Mouse (Mus musculus) MEL-GATA-1-ER (cell line): ENCODE results near the gene Fstl4.

Experiments
- DNase-seq: peaks from one replicate; pipeline ENCODE4 v3.0.0-alpha.2; 2012; ENCODE audit warnings: low read depth; ENCODE audit errors: extremely low read depth

The Fstl4 gene

DNA sequence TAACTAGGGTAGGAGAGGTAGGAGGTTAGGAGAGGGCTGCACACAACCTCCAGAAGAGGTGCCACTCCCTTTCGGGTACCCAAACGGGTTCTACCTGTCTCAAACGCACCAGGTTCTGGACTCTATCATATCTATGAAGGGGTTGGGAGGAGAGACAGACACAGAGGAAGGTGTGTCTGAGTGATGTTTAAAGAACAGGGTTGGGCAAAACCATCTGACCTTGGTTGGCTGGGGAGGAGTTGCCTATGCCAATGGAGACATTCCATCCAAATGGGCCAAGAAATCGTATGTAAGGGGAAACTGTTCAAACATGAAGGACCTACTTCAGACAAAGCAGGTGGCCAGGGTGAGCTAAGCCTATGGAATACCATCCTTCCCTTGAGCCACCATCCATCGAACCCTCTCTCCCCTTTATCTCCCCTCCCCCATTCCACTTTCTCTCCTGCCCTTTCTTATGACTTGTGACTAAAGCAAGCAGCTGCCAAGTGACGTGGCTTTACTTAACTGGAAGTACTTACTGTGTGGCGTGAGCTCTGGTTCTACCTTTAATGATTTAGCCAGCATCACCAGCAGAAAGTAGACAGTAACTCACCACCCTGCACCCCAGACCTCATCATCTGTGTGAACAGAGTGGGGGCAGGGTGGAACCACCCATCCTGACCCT, 252.1 kb downstream of the Fstl4 start:
- no peak for DNase-seq

DNA sequence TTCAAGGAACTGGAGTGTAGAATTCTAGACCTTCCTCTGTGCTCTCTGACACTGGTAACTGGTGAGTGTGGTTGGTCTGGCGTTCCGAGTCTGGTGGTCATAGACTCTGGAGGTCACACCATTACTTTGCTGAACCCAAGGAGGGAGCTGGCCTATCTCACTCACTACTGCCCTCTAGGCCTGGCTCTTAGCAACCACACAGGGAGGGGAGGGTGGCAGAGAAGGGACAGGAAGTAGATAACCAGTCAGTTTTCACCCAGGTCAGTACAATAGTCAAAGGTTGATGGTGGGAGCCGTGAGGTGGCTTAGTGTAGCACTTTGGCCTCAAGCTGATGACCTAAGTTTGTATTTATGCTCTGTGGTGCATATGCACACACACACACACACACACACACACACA, 255.1 kb downstream of the Fstl4 start:
- DNase-seq, result no peak

DNA sequence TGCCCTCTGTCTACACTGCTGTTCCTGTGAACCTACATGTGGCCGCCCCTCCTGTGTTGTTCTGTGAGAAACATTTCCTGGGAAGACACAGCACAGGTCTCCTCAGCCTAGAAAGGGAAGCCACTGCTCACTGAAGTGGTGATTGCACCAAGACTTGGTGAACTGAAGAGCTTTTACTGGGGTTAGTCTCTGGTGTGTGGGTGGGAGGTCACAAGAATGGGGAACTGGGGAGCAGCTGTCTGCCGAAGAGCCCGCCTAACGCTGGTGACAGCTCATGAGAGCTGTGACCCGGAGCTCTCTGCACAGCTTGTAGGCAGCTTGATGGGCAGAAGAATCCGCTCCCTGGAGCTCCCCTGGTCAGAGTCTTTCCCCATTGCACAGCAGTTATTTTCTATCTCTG, 260.0 kb downstream of the Fstl4 start:
- DNase-seq, result no peak

DNA sequence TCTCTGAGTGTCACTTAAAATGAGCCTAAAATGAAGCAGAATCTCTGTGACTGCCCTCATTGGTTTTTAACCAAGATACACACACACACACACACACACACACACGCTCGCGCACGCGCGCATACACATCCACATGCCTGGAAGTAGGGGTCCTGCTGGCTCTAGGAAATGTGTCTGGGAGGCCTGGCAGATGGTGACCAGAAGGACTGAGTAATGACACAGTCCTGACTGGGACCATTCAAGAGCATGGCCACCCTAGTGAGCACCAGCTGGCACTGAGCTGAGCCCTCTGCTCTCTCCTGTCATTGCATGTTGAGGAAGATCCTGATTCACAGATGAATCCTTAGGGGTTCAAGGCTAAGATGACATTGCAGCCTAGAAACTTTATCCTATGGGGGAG, 261.3 kb downstream of the Fstl4 start:
- no peak for DNase-seq

DNA sequence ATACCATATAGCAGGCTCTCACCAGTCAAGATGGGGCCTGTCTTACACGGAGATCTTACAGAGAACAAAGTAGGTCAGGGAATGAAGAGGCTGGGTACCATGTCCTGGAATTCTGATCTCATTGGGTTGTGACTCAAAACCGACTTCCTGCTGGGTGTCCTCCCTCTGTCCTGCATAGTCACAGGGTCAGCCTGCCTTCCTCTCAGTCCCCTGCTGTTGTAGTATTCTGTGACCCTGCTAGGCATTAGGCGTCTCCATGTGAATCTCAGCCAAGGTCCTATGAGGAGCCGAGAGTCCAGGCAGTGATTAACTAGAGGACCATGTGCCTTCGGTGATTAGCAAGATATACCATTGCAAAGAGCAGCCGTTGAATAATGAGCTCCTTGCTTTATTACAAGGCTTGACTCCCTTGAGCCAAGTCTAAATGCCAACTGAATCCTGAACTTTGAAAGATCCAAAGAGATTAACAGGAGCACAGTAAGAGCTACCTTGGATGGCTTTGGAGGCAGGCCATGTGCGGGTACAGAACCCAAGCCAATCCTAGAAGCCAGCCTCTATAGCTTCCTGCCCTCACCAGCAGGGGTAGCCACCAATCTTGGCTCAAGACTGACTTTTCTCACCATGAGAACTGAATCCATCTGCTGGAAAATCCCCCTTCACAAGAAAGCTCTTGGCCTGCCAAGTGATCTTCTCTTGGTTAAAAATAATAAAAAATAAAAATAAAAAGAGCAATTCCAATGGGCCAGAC, 264.2 kb downstream of the Fstl4 start:
- DNase-seq, result no peak

DNA sequence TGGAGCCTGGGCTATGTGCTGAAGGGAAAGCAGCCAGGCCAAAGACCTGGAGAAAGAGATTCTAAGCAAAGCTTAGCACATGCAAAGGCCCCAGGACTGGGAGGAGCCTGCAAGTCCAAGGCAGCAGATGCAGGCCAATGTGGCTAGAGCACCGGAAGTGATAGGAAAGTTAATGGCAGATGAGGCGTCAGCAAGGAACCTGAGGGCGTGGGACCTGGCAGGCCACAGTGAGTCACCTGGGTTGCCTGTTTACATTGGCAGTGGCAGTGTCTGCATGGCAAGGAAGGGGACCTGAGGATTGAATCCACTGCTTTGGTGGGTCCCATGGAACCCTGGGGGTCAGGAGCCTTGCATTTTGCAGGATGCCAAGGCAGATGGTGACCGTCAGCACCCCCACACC, 267.3 kb downstream of the Fstl4 start:
- DNase-seq, result no peak

DNA sequence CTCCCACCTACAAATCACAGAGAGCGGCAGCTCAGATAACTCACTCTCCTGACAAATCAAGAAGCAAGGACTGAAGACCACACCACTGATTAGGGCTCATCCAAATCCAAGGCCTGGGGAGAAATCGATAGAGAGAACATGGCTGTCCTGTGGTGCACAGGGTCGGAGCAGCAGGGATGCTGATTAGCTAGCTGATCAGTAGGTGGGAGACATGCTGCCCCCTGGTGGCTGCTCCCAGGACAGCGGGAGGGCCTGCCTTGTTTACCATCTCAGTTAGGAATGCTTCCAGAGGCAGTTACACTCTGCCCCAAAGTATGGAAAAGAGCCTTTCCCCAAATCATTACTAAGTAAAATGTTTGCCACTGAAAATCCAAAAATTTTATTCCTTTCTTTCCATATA, 267.9 kb downstream of the Fstl4 start:
- DNase-seq, result no peak

DNA sequence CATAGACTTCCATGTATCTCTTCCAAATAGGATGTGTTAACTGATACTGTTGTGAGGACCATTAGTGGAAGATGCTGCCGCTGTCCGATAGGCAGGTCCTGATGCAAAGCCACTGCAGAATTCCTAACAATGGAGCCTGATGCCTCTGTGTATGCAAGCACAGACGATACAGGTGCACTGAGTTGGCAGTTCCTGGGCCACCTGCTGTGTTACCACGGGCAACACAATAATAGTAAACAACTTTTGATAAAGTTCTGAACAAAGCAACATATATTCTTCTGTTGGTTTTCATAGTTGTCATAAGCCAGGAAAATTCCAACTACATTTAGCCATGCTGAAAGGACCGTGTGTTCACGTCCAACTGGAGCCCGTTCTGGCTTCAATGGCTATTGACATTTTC, 271.0 kb downstream of the Fstl4 start:
- no peak for DNase-seq

DNA sequence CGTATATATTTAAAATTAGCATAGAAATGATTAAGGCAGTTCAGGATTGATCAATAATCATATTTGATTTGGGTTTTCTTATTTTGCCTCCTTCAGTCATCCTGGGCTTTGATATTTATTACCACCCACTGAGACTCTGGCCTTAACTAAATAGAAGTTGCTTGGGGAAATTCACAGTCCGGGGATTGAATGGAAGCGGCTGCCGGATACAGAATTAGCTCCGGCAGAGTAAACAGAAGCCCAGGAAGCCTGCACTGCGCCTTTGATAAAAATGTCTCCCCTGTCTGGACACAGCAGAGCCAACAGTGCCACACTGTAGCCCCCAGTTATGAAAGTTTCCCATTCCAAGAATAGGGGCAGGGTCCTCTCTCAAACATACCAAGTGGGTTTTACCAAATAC, 282.4 kb downstream of the Fstl4 start:
- no peak for DNase-seq

DNA sequence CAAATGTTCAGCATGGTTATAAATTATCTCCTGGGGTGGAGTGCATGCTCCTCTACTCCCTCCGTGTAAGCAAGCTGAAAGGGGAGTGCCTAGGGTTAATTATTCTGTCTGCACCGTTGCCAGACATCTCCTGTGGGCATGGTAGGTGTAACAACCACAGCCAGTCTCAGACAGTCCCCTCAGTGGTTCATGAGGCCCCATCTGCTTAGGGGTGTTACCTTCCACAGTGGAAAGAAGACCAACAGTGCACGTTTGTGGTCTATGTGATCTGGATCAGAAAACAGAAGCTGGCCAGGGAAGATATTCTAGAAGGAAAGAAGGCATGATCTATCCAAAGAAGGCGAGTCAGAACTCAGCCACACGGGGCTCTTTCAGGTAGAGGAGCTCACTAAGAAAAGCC, 289.7 kb downstream of the Fstl4 start:
- no peak for DNase-seq

DNA sequence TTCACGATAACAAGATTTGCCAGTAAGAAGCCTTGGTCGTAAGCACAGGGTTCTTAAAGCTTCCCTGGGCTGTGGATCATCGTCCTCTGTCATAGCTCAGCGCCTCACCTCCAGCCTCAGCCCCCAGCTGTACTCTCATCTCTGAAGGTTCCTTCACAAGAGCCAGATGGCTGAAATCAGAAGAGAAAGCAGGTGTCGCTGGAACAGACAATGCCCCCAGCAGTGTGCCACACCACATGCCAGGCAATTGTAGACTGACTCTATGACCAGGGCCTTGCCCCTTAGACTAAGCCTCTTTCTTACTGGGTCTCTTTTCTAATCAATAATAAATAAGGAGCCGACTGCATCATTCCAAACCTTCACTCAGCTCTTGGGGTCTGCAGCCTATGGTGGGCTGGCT, 291.5 kb downstream of the Fstl4 start:
- DNase-seq, result no peak

DNA sequence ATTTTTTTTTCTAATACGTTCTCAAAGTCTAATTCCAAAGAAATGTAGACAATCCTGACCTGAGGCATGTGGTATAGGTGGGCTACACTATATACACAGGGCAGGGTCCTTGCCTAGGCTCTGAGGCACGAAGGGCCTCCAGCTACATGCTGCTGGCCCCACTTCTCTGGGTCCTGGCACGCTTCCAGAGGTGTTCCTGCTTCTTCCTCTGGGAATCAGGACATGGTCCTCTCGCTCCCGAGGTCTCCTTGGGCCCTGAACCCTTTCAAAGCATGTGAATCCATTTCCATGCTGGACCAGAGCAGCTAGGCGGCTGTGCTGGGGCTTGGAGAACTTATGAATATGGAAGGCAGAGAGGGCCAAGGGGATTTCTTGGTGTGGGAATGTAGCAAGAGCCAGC, 292.3 kb downstream of the Fstl4 start:
- DNase-seq, result no peak

DNA sequence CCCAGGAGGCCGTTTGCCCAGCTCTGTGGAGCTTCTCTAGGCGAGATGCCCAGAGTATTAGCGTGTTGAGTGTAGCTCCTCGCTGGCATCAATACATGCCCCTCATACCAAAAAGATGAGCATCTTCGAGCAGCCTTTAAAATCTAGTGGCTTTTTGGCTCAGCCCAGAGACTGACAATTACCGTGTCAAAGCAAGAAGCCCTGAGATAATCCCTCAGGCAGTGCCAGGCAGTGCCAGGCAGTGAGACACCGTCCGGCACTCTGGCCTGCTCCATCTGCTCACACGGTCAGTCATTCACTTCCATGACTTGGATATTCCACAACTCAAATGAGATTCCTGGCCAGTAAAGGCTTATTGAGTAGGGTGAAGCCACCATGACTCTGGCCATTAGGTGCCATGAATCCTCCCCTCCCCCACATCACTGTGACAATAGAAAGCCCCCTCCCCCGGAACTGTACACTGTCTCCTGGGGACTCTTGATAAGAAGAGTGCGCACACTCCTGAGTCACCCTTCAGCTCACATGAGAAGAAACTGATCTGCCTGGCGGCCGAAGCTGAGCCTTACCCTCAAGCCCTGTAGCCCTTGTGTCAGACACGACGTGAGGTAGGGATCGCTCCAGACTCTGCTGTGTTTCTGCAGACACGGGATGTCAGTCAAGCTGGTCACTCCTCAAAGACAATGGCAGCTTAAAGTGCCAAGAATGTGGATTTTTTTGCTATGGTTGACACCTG, 293.6 kb downstream of the Fstl4 start:
- no peak for DNase-seq

DNA sequence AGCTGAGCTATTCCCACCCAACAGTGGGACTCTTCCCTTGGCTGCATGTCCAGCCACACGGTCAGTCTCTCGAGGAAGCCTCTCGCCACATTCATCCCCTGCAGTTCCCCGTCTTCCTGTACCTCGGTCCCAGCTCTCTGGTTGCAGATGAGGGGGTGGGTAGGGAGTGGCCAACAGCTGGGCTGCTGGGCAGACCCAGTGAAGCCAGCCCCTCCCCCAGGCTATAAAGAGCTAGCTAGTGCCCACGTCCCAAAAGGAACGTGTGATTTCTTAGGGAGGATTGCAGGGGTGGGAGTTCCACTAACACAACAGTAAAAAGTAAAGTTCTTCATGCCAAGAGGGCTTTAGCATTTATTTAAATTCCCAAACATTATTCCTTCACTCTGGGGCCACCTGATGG, 294.1 kb downstream of the Fstl4 start:
- no peak for DNase-seq

DNA sequence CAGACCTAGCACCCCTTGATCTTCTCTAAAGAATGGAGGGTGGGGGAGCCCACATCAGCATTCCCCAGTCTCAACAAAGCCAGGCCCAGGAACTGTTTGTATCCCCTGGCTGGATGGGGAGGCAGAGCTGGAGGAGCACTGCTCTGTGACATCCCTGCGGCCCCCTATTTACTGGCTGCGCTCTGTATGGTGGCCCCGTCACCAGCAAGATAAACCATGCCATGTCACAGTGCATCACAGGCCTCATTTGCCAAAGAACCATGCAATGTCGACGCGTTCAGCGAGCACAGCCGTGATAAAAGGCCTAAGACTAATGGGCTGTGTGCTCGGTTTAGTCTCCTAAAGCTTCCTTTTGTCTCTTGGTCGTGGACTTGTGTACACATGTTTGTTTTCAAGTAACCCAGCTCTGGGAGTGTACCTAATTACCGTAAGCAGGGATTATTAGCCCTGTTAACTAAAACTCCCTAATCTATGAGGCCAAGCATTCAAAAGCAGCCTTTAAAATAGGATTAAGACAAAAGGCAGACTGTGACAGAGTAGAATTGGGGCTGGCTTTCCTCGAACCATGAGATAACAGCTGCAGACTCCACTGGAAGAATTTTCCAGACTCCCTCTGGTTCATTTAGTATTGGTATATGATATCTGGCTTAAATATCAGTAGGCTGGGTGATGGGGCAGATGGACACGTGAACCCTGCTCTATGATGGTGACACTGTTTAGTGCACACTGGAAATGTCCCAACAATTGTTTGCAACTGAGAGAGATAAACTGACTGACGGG, 303.5 kb downstream of the Fstl4 start:
- no peak for DNase-seq

DNA sequence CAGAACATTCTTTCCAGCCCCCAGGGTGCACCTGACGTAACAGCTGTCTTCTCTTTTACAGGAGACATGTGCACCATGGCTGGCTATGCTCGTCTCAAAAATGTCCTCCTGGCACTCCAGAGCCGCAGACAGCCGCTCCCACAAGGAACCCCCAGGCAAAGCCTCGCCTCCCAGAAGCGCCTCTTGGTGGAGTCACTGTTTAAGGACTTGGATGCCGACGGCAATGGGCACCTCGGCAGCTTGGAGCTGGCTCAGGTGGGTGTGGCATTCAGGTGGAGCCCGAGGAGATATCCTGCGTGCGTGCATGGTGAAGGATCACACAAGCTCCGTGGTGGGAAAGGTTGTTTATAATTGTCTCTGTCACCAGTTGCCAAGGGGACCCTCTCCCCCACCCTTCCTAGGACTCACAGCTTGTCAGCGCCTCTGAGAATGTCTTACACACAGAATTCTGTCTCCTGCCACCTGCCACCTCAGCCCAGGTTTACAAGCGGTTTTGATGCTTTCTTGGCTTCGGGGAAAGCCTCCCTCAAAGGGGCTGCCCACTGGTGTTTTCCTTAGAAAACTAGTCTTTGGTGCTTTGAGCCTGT, 304.1 kb downstream of the Fstl4 start:
- no peak for DNase-seq

DNA sequence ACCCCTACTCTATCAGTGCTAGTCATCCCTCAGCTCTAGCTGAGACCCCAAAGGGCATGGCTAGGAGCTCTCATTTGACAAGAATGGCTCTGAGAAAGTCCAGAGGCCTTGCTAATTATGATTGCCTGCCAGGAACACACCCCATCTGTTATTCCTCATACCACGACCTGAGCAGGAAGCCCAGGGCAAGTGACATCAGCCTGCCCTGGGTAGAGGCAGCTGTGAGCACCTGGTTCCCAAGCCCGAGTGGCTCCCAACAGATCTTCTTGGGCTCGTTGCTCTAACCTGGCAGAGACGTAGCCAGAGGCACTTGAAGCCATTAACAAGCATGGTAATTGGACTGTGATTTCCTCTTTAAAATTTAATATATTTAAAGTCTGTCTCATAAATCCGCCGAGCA, 305.3 kb downstream of the Fstl4 start:
- DNase-seq, result no peak

DNA sequence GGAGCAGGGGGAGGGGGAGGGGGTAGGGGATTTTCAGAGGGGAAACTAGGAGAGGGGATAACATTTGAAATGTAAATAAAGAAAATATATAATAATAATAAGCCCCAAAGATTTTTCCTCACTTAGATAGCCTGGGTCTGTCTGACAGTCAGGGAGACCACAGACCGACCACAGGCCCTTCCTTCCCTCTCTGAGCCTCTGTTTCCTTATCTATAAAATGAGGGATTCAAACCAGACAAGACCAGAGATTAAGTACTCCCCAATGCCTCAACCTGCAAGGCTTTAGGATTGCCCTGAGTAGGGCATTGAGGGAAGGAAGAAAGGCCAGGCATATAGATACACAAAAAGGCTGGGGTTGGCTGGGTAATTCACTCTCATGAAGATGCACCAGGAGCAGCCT, 307.2 kb downstream of the Fstl4 start:
- no peak for DNase-seq

DNA sequence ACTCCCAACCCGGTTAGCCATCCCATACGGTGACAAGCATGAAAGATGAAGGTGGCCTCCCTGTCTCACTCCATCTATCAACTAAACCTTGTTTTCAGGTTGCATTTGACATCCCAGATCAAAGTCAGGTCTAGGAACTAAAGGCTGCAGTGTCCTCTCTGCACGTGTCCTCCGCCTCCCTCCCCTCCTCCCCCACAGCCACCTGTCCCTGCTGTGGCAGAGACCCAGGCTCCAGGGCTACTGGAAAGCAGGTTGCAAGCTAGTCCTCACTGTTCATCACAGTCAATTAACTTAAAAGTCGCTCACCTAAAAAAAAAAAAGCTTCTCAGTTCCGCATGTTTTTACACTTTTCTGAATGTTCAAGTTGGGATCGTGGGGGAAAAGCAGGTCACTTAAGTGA, 313.2 kb downstream of the Fstl4 start:
- no peak for DNase-seq

DNA sequence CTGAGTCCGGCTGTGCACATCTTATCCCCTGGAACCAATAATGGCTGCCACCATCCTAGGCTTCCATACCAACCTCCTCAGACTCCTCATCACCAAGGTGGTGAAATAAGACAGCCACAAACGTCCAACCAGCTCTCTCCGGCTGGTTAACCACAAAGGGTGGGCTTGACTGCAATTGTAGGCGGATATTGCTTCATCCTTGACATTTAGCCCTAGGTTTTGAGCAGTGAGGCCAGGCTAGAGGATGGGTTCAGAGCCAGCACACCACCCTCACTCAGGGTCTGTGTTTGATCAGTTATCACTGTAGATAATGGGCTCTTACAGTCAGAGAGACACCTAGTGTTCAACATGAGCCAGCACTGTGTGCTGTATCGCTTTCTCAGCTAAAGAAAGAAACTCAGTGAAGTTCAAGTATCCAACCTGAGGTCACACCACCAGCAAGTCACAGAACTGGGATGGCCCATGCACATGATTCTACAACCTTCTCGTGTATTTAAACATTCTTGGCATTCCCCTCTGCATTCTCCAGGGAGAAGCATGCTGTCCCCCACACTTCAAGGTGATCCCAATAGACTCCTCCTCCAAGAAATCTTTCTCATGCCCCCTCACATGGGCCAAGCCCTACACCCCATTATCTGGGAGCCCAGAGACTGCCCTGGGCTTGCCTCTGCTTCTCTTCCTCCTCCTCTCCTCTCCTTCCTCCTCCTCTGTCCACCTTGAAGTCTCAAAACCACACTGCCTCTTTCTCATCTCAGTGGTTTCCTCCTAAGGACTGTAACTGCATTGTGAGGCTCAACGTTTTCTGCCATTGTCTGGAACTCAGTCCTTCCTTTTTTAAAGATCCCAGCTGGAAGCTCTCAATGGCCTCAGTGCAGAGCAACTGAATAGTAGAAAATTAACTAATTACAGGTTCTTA, 314.2 kb downstream of the Fstl4 start:
- no peak for DNase-seq
